Mouse (Mus musculus) intestine, embryonic 16.5 days (tissue): ENCODE data around the gene Vcl. TPM values are rescaled to one million over a fixed set of nuclear protein-coding genes. Genes with fewer than 3 reads are reported as not detected.

Source experiments
- ATAC-seq: fragments of 200-750 bp; cut with Nextera tagmentation; 2 replicates; pipeline ENCODE4 v1.8.0; 2017; ENCODE audit warnings: moderate TSS enrichment, moderate library complexity
- H3K27ac ChIP-seq: fragments of 300-500 bp; sonication (generic); 2 replicates; pipeline ENCODE4 v1.5.1; 2014; ENCODE audit warnings: mild to moderate bottlenecking, low read length
- H3K27me3 ChIP-seq: fragments of 300-500 bp; sonication (generic); replicated peaks from 2 replicates; pipeline ENCODE4 v1.6.1; 2014; ENCODE audit warnings: low read length, control low read depth, mixed read lengths; ENCODE audit not compliant: control insufficient read depth, insufficient read depth
- H3K36me3 ChIP-seq: fragments of 300-500 bp; sonication (generic); 2 replicates; pipeline ENCODE4 v1.6.1; 2014; ENCODE audit warnings: low read length, control low read depth; ENCODE audit not compliant: control insufficient read depth, insufficient read depth
- H3K4me1 ChIP-seq: fragments of 300-500 bp; sonication (generic); 2 replicates; pipeline ENCODE4 v1.6.1; 2014; ENCODE audit warnings: low read length, control low read depth, mixed read lengths; ENCODE audit not compliant: control insufficient read depth, insufficient read depth
- H3K4me2 ChIP-seq: fragments of 300-500 bp; sonication (generic); 2 replicates; pipeline ENCODE4 v1.6.1; 2014; ENCODE audit warnings: low read depth, low read length, control low read depth
- H3K4me3 ChIP-seq: fragments of 300-500 bp; sonication (generic); 2 replicates; pipeline ENCODE4 v1.5.1; 2014; ENCODE audit warnings: mild to moderate bottlenecking, low read length
- H3K9ac ChIP-seq: fragments of 300-500 bp; sonication (generic); 2 replicates; pipeline ENCODE4 v1.6.1; 2014; ENCODE audit warnings: low read depth, low read length
- H3K9me3 ChIP-seq: fragments of 300-500 bp; sonication (generic); 2 replicates; pipeline ENCODE4 v1.6.1; 2016; ENCODE audit warnings: low read length, control low read depth; ENCODE audit not compliant: control insufficient read depth
- WGBS: fragments of 180-500 bp; shearing (Covaris S2); extraction: QIAGEN DNeasy Blood & Tissue Kit; methylation state at CpG from one replicate; pipeline ENCODE4 v1.1.7; 2014; 5-methylcytosine and 5-hydroxymethylcytosine counted together
- polyA plus RNA-seq: library from polyadenylated mRNA; unstranded; fragments of >200 nt; fragmentation: Nextera tagmentation; extraction: Ambion mirVana; gene quantifications from 2 replicates; pipeline ENCODE4 v1.2.1, GENCODE M21; 2015

The Vcl gene
- polyA plus RNA-seq, 1 experiment from 2014 or later, result 51.5 TPM

DNA sequence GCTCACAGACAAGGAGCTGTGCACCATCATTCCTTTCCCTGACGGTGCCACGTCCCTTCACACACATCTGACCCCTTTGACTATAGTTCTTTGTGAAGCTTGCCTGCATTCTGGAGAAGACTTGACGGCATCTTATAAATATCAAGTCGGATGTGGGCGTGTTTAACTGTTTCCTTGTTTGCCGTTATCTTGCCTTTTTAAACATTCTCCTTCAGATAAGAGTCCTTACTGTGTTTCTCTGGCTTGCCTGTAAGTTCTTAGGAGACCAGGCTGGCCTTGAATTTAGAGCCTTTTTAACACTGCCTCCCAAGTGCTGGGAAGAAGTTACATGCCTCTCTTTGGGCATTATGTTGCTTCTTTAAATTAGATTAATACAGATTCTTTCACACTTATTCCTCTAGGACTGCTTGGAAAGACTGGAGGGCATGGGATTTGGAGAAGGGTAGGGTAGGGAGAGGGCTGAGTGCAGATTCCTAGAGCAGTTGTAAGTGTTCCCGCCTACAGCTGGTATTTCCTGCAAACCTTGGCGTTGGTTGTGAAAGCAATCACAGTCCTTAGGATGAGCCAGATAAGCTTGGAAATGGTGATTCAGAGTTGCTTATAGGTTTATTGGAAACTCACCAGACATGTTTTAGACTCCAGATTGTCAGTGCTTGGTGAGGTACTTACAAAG is 136.4 kb downstream of the Vcl start:
- WGBS, result 40% methylated on average over 8 of the region's 8 CpGs
- Histone ChIP-seq H3K4me3 (no peak overlapping the region), H3K36me3 (no peaks in the 10 kb centered on the region), H3K27ac (peak overlapping the region; percentile 69), H3K4me1 (peaks cover 17% of the 10 kb centered on the region), H3K4me2 (no peak overlapping the region), H3K9me3 (no peaks in the 10 kb centered on the region), H3K9ac (no peak overlapping the region), H3K27me3 (no peaks in the 10 kb centered on the region)
- peak; percentile 65 for ATAC-seq

DNA sequence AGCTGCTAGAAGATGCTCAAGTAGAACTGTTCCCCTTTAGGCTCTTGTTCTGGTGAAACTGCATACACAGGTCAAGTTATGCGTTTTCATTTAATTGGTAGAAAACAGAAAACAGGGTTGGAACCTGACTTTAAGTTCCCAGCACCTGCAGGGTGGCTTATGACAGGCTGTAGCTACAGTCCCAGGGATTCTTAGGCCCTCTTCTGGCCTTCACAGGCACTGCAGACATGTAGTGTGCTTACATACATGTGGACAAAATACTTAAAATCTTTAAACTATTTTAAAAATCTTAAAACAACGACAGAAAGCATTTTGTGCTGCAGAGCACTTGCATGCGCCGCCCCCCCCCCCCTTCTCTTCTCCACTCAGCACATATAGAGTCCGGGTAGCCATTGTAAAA is 140.4 kb downstream of the Vcl start:
- no peak overlapping the region for H3K4me2 ChIP-seq
- H3K36me3 ChIP-seq, result no peaks in the 10 kb centered on the region
- H3K27me3 ChIP-seq, result no peaks in the 10 kb centered on the region
- H3K4me1 ChIP-seq, result peaks cover 15% of the 10 kb centered on the region
- H3K4me3 ChIP-seq, result no peak overlapping the region
- WGBS, result 87% methylated on average over 5 of the region's 5 CpGs
- H3K9ac ChIP-seq, result no peak overlapping the region
- no peaks in the 10 kb centered on the region for H3K9me3 ChIP-seq
- ATAC-seq, result no peak
- H3K27ac ChIP-seq, result no peak overlapping the region

DNA sequence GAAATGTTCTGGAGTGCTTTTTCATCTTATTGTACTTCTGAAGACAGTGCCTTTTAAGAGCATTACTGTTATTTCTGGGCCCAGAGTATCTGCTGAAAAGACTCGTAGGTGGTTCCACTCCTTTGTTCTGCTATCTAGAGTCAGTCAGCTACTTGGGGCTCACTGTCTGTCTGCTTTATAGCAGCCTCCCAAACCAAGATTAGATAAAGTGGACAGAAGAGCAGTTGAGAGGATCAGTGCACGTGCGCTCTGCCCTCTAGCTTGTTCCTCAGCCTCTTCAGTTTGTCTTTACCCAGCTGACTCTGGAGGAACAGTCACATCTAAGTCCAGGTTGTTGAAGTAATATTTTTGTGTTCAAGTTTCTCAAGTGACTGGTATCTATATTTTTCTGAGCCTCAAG is 144.8 kb downstream of the Vcl start:
- no peak overlapping the region for H3K27ac ChIP-seq
- no peaks in the 10 kb centered on the region for H3K9me3 ChIP-seq
- H3K4me3 ChIP-seq, result no peak overlapping the region
- no peak overlapping the region for H3K4me2 ChIP-seq
- WGBS, result 45% methylated on average over 3 of the region's 3 CpGs
- H3K9ac ChIP-seq, result no peak overlapping the region
- peaks cover 16% of the 10 kb centered on the region for H3K4me1 ChIP-seq
- no peaks in the 10 kb centered on the region for H3K36me3 ChIP-seq
- ATAC-seq, result no peak
- H3K27me3 ChIP-seq, result no peaks in the 10 kb centered on the region

DNA sequence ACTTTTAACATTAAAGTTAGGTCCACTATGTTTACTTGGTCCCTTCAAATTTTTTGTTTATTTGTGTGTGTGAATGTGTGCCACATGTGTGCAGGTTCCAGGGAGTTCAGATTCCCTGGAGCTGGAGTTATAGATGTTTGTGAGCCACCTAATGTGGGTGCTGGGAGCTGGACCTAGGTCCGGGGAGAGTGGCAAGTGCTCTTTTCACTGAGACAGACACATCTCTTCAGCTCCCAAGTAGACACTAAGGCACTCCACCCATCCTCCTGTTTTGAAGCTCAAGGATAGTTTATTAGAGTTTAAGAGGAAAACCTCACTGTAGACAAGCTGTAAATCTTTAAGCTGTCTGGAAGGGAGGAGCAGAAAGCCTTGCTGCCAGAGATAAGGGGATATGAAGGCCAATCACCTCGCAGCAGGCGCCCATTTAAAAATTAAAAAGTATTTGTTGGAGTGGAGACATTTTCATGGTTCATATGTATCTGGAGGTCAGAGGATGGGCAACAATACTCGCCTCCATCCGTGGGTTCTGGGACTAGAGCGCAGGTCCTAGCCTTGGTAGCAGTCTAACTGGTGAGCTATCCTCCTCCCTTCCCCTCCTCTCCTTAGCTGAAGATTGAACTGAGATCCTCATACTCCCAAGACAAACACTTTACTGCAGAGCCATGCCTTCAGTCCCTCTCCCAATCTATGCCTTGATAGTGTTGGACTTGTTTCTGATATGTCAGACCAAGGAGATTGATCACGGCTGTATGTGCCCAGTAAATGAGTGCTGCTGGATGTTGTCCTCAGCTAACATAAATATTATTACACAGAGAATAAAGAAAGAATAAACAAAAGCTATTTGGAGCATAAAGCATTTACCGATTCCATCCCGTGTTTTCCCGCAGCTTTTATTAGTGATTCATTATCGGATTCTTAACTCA is 145.5 kb downstream of the Vcl start:
- no peak overlapping the region for H3K9ac ChIP-seq
- peak overlapping the region; percentile 80 for H3K4me2 ChIP-seq
- no peaks in the 10 kb centered on the region for H3K9me3 ChIP-seq
- H3K4me3 ChIP-seq, result peak overlapping the region; percentile 66; the same call in 1 of the 2 replicates
- WGBS, result 31% methylated on average over 11 of the region's 11 CpGs
- H3K4me1 ChIP-seq, result peaks cover 19% of the 10 kb centered on the region
- no peak for ATAC-seq
- H3K27ac ChIP-seq, result no peak overlapping the region; the same call in 1 of the 2 replicates
- H3K27me3 ChIP-seq, result no peaks in the 10 kb centered on the region
- no peaks in the 10 kb centered on the region for H3K36me3 ChIP-seq

DNA sequence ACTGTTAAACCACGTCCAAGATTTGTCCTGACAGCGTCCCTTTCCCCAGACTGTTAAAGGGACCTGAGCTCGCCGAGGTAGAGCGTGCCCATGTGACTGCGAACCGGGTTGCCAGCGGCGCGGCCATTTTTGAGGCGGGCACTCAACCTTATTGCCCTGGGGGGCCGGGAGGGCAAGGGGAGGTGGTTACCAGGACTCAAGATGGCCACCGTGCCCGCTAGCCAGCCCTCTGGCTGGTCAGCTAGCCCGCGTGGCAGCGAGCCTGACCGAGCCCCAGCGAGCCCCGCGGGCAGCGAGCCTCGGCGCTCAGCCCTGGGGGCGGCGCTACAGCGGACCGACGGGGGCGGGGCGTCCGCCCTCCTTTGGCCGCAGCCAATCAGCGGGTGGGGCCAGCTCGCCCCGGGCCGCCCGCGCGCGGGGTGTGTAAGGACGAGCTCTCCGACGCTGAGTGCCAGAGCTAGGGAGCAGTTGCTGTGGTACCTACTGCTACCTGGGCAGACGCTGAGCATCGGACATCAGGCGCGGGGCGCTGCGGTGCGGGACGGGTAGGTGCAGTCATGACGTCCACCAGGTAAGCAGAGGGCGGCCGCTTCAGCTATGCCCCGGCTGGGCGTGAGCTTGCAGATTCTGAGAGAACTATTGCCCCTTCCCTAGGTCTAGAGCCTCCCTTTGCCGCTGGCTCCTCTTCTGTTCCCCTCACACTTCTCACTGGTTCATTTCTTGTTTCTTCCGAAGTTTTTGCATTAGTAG is 146.7 kb downstream of the Vcl start:
- Histone ChIP-seq H3K27ac (peak overlapping the region; percentile 88), H3K4me1 (peaks cover 19% of the 10 kb centered on the region), H3K9ac (peak overlapping the region; percentile 76), H3K9me3 (no peaks in the 10 kb centered on the region), H3K36me3 (no peaks in the 10 kb centered on the region), H3K27me3 (no peaks in the 10 kb centered on the region), H3K4me2 (peak overlapping the region; percentile 80), H3K4me3 (peak overlapping the region; percentile 66)
- ATAC-seq, result peak; percentile 98
- under 1% methylated on average over 59 of the region's 59 CpGs for WGBS

DNA sequence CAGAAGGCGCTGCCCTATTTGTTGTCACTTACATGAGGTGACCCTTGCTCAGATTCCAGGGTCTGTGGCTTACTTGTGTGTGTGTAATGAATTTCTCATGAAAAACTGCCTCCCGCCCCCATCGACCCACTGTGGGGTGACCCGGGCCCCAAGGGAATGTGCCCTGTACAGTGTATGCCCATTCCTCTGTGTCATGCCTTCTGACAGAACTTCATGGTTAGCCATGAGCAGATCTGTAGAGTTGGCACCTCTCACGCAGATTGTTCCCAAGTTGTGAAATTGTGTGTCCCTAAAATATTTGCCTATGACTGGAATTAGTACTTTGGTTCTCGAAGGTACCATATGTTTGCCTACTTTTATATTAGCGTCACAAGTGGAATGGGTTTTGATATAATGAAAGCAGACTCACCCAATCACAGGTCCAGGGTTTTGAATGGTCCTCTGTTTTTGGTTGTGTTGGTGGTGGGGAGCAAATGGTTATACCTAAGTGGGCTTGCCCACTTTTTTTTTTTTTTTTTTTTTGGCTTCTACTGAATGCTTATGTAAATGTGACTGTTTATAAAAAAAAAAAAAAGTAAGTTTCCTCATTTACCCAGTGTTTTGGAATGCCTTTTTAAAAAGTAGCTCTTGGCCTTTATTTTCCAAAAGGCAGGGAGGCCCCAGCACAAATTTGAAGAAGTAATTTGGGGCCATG is 147.4 kb downstream of the Vcl start:
- peak overlapping the region; percentile 80 for H3K4me2 ChIP-seq
- peak; percentile 36 for ATAC-seq
- H3K4me1 ChIP-seq, result peaks cover 19% of the 10 kb centered on the region
- 38% methylated on average over 7 of the region's 7 CpGs for WGBS
- no peaks in the 10 kb centered on the region for H3K9me3 ChIP-seq
- H3K27me3 ChIP-seq, result no peaks in the 10 kb centered on the region
- H3K36me3 ChIP-seq, result no peaks in the 10 kb centered on the region
- peak overlapping the region; percentile 72 for H3K27ac ChIP-seq
- peak overlapping the region; percentile 66 for H3K4me3 ChIP-seq
- H3K9ac ChIP-seq, result peak overlapping the region; percentile 76

DNA sequence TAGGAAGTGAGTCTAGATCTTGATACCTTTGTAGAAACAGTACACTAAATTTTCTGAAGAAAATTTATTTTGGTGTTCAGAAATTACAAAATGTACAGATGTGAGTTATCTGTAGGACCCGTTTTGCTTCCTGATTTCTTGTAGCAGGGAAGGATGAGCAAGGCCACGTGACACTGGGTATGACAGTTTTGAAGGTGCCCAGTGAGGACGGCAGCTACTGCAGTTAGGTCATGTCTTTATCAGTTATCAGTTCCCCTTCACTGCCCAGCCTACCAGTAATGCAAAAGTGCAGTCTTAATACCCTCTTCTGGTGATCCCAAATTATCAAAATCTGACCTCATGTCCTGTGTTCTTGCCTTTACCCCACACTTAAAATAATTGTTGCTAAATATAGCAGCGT is 148.7 kb downstream of the Vcl start:
- H3K36me3 ChIP-seq, result no peaks in the 10 kb centered on the region
- no peak for ATAC-seq
- no peaks in the 10 kb centered on the region for H3K27me3 ChIP-seq
- peaks cover 23% of the 10 kb centered on the region for H3K4me1 ChIP-seq
- no peak overlapping the region for H3K4me2 ChIP-seq
- H3K4me3 ChIP-seq, result no peak overlapping the region
- no peak overlapping the region for H3K9ac ChIP-seq
- 82% methylated on average over 4 of the region's 4 CpGs for WGBS
- no peak overlapping the region for H3K27ac ChIP-seq
- H3K9me3 ChIP-seq, result no peaks in the 10 kb centered on the region

DNA sequence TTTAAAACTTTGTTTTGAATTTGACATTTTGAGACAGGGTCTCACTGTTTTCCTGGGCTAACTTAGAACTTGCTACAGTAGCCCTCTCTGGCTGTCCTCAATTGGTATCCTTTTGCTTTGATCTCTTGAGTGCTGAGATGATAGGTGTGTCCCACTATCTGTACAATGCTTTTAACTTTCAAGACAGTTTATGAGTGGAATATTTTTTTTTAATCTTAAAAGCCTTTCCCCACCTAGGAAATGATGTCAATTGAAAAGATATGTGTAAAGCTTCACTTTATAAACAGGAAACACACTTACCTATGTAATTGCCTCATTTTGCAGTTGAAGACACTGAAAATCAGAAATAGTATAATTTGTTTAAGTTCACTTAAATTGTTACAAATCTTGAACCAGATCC is 149.3 kb downstream of the Vcl start:
- Histone ChIP-seq H3K4me1 (peaks cover 26% of the 10 kb centered on the region), H3K27me3 (no peaks in the 10 kb centered on the region), H3K27ac (no peak overlapping the region), H3K4me3 (no peak overlapping the region), H3K9ac (no peak overlapping the region), H3K36me3 (no peaks in the 10 kb centered on the region), H3K9me3 (no peaks in the 10 kb centered on the region), H3K4me2 (no peak overlapping the region)
- ATAC-seq, result no peak

DNA sequence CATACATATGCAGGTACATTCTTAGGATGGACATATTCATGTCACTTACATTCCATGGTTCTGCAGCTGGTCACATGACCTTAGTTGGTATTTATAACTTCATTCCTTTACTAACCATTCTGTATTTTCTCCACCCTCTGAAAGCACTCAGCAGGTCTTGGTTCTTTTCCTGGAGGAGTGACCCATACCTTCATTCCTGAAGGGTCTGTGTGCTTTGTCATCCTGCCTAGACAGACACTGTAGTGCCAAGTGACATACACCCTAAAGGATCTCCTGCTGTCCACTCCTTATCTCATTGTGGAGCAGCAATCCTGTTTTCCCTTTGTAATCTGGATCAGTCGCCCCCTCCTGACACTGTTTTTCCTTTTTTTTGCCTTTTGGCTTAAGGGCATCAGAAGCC is 153.6 kb downstream of the Vcl start:
- 56% methylated on average over 1 of the region's 1 CpGs for WGBS
- Histone ChIP-seq H3K27ac (no peak overlapping the region), H3K4me1 (peaks cover 35% of the 10 kb centered on the region), H3K4me2 (no peak overlapping the region), H3K4me3 (no peak overlapping the region), H3K9ac (no peak overlapping the region), H3K27me3 (no peaks in the 10 kb centered on the region), H3K36me3 (no peaks in the 10 kb centered on the region), H3K9me3 (no peaks in the 10 kb centered on the region)
- no peak for ATAC-seq
